Mouse (Mus musculus): ENCODE data around the gene Reep3.
"Not testable (repeated sequence)": the region's sequence is repeated elsewhere in the genome, so short reads cannot be mapped to it uniquely, and the experiment has no call there.

The Reep3 gene

GRCm38 (mm10) chr10:67096621-67097436 lies at the start of gene Reep3:
Gene Reep3, minus strand, starts transcription at chr10:67096945.
- DNase-seq (ENCODE audit: low read depth, low spot score) = peak; percentile 39

GRCm38 (mm10) chr10:67145623-67146022 lies 48.9 kb upstream of the Reep3 start:
- DNase-seq (ENCODE audit: low read depth, low spot score) = no peak

GRCm38 (mm10) chr10:67144269-67144668 lies 47.5 kb upstream of the Reep3 start:
- DNase-seq (ENCODE audit: low read depth, low spot score) = no peak

- peak; percentile 16 for DNase-seq (ENCODE audit: low read depth, low spot score)
Observed at GRCm38 (mm10) chr10:67143661-67144060, 46.9 kb upstream of the Reep3 start.

GRCm38 (mm10) chr10:67137437-67137836 lies 40.7 kb upstream of the Reep3 start:
- no peak for DNase-seq (ENCODE audit: low read depth, low spot score)

- no peak for DNase-seq (ENCODE audit: low read depth, low spot score)
Observed at GRCm38 (mm10) chr10:67134322-67134721, 37.6 kb upstream of the Reep3 start.

- DNase-seq (ENCODE audit: low read depth, low spot score) = no peak
Observed at GRCm38 (mm10) chr10:67131709-67132108, 35.0 kb upstream of the Reep3 start.

GRCm38 (mm10) chr10:67129531-67129930 lies 32.8 kb upstream of the Reep3 start:
- DNase-seq (ENCODE audit: low read depth, low spot score) = no peak

GRCm38 (mm10) chr10:67126859-67127758 lies 30.4 kb upstream of the Reep3 start:
- peak; percentile 37 for DNase-seq (ENCODE audit: low read depth, low spot score)

GRCm38 (mm10) chr10:67126061-67126858 lies 29.5 kb upstream of the Reep3 start:
- DNase-seq (ENCODE audit: low read depth, low spot score) = peak; percentile 43

- DNase-seq (ENCODE audit: low read depth, low spot score) = no peak
Observed at GRCm38 (mm10) chr10:67124156-67124555, 27.4 kb upstream of the Reep3 start.

GRCm38 (mm10) chr10:67123756-67124155 lies 27.0 kb upstream of the Reep3 start:
- DNase-seq (ENCODE audit: low read depth, low spot score) = no peak

GRCm38 (mm10) chr10:67120640-67121039 lies 23.9 kb upstream of the Reep3 start:
- DNase-seq (ENCODE audit: low read depth, low spot score) = no peak

- DNase-seq (ENCODE audit: low read depth, low spot score) = no peak
Observed at GRCm38 (mm10) chr10:67120180-67120579, 23.4 kb upstream of the Reep3 start.

- no peak for DNase-seq (ENCODE audit: low read depth, low spot score)
Observed at GRCm38 (mm10) chr10:67119291-67119690, 22.5 kb upstream of the Reep3 start.

GRCm38 (mm10) chr10:67116251-67116650 lies 19.5 kb upstream of the Reep3 start:
- DNase-seq (ENCODE audit: low read depth, low spot score) = no peak

- no peak for DNase-seq (ENCODE audit: low read depth, low spot score)
Observed at GRCm38 (mm10) chr10:67115666-67116091, 18.9 kb upstream of the Reep3 start.

GRCm38 (mm10) chr10:67115115-67115514 lies 18.4 kb upstream of the Reep3 start:
- no peak for DNase-seq (ENCODE audit: low read depth, low spot score)

- no peak for DNase-seq (ENCODE audit: low read depth, low spot score)
Observed at GRCm38 (mm10) chr10:67113833-67114232, 17.1 kb upstream of the Reep3 start.

GRCm38 (mm10) chr10:67112967-67113366 lies 16.2 kb upstream of the Reep3 start:
- DNase-seq (ENCODE audit: low read depth, low spot score) = not testable (repeated sequence)

GRCm38 (mm10) chr10:67111799-67112177 lies 15.0 kb upstream of the Reep3 start:
- no peak for DNase-seq (ENCODE audit: low read depth, low spot score)

Measured in embryo, embryonic 11.5 days (tissue).